Mouse (Mus musculus): ENCODE results near the gene Tufm.

- TF ChIP-seq CTCF (IDR thresholded peaks at IDR 0.05; ENCODE audit: insufficient read depth, low read depth, low read length) (no peak), POLR2A (IDR thresholded peaks at IDR 0.05; ENCODE audit: insufficient read depth, low read depth, low read length) (no peak)
These were observed 28.1 kb upstream of the Tufm start for GRCm38 (mm10) chr7:126458844-126459618.
